Mouse (Mus musculus): Measurements from ENCODE around the gene Mrgprf. TPM values are rescaled to one million over a fixed set of nuclear protein-coding genes. Genes with fewer than 3 reads are reported as not detected.

The Mrgprf gene
- polyA plus RNA-seq, 1 experiment from 2014 or later, result 9.3 TPM

DNA sequence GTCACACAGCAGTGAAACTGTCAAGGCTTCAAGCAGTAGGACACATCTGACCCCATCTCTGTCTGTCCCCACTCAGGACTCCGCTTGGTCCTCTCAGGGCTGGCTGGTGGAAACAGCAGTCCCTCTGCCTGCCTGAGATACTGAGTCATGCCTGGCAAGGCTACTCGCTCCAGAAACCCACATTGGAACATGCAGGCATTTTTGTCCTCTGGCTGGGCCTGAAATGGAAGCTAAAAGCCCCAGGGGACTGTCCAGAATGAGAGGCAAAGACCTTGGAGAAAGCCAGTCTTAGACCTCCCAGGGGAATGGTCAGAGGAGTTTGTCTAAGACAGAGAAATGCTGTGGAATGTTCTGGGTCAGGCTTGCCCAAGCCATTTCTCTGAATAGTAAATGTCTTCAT lies 34.6 kb upstream of the Mrgprf start:
- Histone ChIP-seq H3K36me3 (ENCODE audit: control insufficient read depth, insufficient read depth, low read length) (peaks cover 14% of the 10 kb centered on the region; the same call in 1 of the 2 replicates), H3K4me3 (ENCODE audit: low read depth, low read length) (no peak overlapping the region), H3K9ac (ENCODE audit: low read length) (no peak overlapping the region), H3K9me3 (ENCODE audit: control insufficient read depth, low read length) (no peaks in the 10 kb centered on the region), H3K27me3 (ENCODE audit: control insufficient read depth, insufficient read depth, low read length) (no peaks in the 10 kb centered on the region), H3K4me2 (replicated peaks; ENCODE audit: low read depth) (no peak overlapping the region), H3K4me1 (replicated peaks; ENCODE audit: control insufficient read depth, insufficient read depth) (no peaks in the 10 kb centered on the region), H3K27ac (replicated peaks) (no peak overlapping the region)
- DNase-seq (ENCODE audit: low spot score) (no peak), ATAC-seq (ENCODE audit: low FRiP score, low TSS enrichment) (no peak)
- TF ChIP-seq CTCF (IDR thresholded peaks at IDR 0.05; ENCODE audit: low read depth), result no peak
- 82% methylated on average over 2 of the region's 2 CpGs for WGBS

DNA sequence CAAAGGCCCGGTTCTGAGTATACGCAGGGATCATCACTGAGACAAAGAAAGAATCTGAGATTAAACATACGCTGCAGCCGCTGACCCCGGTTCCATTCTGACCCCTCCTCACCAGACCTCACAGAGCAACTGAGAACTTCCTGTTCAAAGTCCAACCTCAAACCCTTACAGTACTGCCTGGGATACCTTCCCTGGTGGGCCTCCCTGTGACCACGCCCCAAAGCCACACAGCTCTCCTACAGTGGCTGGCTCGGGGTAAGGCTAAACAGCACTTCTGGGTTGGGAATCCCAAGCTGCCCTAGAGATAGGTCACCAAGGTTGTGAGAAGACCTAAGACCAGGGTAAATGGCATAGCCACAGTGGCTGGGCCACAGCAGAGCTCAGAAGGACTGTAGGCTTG lies 31.7 kb upstream of the Mrgprf start:
- no peak overlapping the region for H3K4me3 ChIP-seq (ENCODE audit: low read depth, low read length)
- H3K9ac ChIP-seq (ENCODE audit: low read length), result no peak overlapping the region
- TF ChIP-seq CTCF (IDR thresholded peaks at IDR 0.05; ENCODE audit: low read depth) (no peak), EP300 (optimal IDR thresholded peaks at IDR 0.05) (no peak)
- DNase-seq (ENCODE audit: low spot score) (peak; percentile 61), ATAC-seq (ENCODE audit: low FRiP score, low TSS enrichment) (peak; percentile 73)
- no peak overlapping the region for H3K4me2 ChIP-seq (replicated peaks; ENCODE audit: low read depth)
- no peak overlapping the region for H3K27ac ChIP-seq (replicated peaks)
- no peaks in the 10 kb centered on the region for H3K27me3 ChIP-seq (ENCODE audit: control insufficient read depth, insufficient read depth, low read length)
- peaks cover 11% of the 10 kb centered on the region; the same call in 1 of the 2 replicates for H3K36me3 ChIP-seq (ENCODE audit: control insufficient read depth, insufficient read depth, low read length)
- H3K9me3 ChIP-seq (ENCODE audit: control insufficient read depth, low read length), result no peaks in the 10 kb centered on the region
- no peaks in the 10 kb centered on the region for H3K4me1 ChIP-seq (replicated peaks; ENCODE audit: control insufficient read depth, insufficient read depth)
- WGBS, result 63% methylated on average over 7 of the region's 7 CpGs

DNA sequence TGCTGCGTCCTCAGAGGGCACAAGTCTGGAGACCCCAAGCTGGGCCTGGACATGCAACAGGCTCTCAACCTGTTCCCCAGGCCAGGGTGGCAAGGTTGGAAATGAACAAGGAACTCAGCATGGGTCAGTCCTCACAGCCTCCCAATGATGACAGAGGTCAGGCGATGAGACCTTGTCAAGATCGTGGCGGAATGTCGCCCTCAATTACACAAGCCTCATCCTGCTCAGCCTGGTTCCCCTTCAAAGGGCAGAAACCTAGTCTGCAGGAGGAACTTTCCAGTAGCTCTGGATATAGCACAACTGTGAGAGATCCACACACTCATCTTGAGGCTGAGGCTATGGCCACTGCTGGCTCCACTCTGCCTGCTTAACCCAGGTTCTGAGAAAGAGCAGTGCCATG lies 29.7 kb upstream of the Mrgprf start:
- DNase-seq (ENCODE audit: low spot score) (no peak), ATAC-seq (ENCODE audit: low FRiP score, low TSS enrichment) (no peak)
- TF ChIP-seq CTCF (IDR thresholded peaks at IDR 0.05; ENCODE audit: low read depth) (no peak), EP300 (optimal IDR thresholded peaks at IDR 0.05) (no peak)
- WGBS, result 92% methylated on average over 5 of the region's 5 CpGs
- no peak overlapping the region for H3K9ac ChIP-seq (ENCODE audit: low read length)
- no peak overlapping the region for H3K4me3 ChIP-seq (ENCODE audit: low read depth, low read length)
- H3K4me2 ChIP-seq (replicated peaks; ENCODE audit: low read depth), result no peak overlapping the region
- H3K27ac ChIP-seq (replicated peaks), result no peak overlapping the region
- no peaks in the 10 kb centered on the region for H3K9me3 ChIP-seq (ENCODE audit: control insufficient read depth, low read length)
- H3K36me3 ChIP-seq (ENCODE audit: control insufficient read depth, insufficient read depth, low read length), result peaks cover 15% of the 10 kb centered on the region; the same call in 1 of the 2 replicates
- H3K27me3 ChIP-seq (ENCODE audit: control insufficient read depth, insufficient read depth, low read length), result no peaks in the 10 kb centered on the region
- H3K4me1 ChIP-seq (replicated peaks; ENCODE audit: control insufficient read depth, insufficient read depth), result no peaks in the 10 kb centered on the region

DNA sequence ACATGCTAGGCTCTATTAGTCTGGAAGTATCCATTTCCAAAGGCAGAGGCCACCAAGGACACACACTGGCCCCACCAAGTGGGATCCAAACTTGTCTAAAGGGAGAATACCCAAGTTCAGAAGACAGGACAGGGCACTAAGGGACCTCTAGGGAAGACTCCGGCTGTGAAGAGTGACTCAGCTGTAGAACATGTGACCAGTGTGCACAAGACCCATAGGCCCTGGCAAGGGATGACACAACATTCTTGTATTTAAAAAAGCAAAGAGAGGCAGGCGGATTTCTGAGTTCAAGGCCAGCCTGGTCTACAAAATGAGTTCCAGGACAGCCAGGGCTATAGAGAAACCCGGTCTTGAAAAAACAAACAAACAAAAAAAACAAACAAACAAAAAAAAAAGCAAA lies 25.1 kb upstream of the Mrgprf start:
- ATAC-seq (ENCODE audit: low FRiP score, low TSS enrichment) (no peak), DNase-seq (ENCODE audit: low spot score) (no peak)
- WGBS, result 74% methylated on average over 3 of the region's 3 CpGs
- Histone ChIP-seq H3K4me3 (ENCODE audit: low read depth, low read length) (no peak overlapping the region), H3K36me3 (ENCODE audit: control insufficient read depth, insufficient read depth, low read length) (peaks cover 14% of the 10 kb centered on the region), H3K4me1 (replicated peaks; ENCODE audit: control insufficient read depth, insufficient read depth) (no peaks in the 10 kb centered on the region), H3K9me3 (ENCODE audit: control insufficient read depth, low read length) (no peaks in the 10 kb centered on the region), H3K4me2 (replicated peaks; ENCODE audit: low read depth) (no peak overlapping the region), H3K27me3 (ENCODE audit: control insufficient read depth, insufficient read depth, low read length) (no peaks in the 10 kb centered on the region), H3K27ac (replicated peaks) (no peak overlapping the region), H3K9ac (ENCODE audit: low read length) (no peak overlapping the region)
- TF ChIP-seq CTCF (IDR thresholded peaks at IDR 0.05; ENCODE audit: low read depth) (no peak), EP300 (optimal IDR thresholded peaks at IDR 0.05) (no peak)

DNA sequence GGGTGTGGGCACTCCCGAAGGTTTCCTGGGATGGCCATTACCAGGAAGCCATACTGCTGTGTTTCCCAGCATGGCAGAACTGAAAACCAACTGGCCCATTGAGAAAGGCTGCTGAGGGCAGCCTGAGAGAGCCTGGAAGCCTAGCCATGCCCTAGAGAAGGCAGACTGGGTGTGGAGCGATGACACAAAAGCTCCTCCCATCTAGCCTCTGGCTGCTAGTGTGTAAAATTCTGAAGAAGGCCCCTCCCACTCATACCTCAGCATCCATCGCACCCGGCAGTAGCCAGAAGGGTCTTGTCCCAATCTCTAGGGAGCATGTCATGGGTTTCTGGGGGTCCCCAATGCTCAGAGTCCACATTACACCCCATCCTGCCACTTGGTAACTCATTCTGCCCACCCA lies 19.2 kb upstream of the Mrgprf start:
- no peak overlapping the region for H3K9ac ChIP-seq (ENCODE audit: low read length)
- no peak for ATAC-seq (ENCODE audit: low FRiP score, low TSS enrichment)
- H3K4me2 ChIP-seq (replicated peaks; ENCODE audit: low read depth), result no peak overlapping the region
- 71% methylated on average over 4 of the region's 4 CpGs for WGBS
- H3K4me3 ChIP-seq (ENCODE audit: low read depth, low read length), result no peak overlapping the region
- no peak for TF ChIP-seq EP300 (optimal IDR thresholded peaks at IDR 0.05)
- TF ChIP-seq CTCF (IDR thresholded peaks at IDR 0.05; ENCODE audit: low read depth), result no peak
- H3K27me3 ChIP-seq (ENCODE audit: control insufficient read depth, insufficient read depth, low read length), result no peaks in the 10 kb centered on the region
- no peak for DNase-seq (ENCODE audit: low spot score)
- H3K27ac ChIP-seq (replicated peaks), result no peak overlapping the region
- H3K4me1 ChIP-seq (replicated peaks; ENCODE audit: control insufficient read depth, insufficient read depth), result 0 out of 2 replicates have a peak, but pooled peaks cover 3% of the 10 kb centered on the region
- H3K36me3 ChIP-seq (ENCODE audit: control insufficient read depth, insufficient read depth, low read length), result peaks cover 7% of the 10 kb centered on the region
- no peaks in the 10 kb centered on the region for H3K9me3 ChIP-seq (ENCODE audit: control insufficient read depth, low read length)

DNA sequence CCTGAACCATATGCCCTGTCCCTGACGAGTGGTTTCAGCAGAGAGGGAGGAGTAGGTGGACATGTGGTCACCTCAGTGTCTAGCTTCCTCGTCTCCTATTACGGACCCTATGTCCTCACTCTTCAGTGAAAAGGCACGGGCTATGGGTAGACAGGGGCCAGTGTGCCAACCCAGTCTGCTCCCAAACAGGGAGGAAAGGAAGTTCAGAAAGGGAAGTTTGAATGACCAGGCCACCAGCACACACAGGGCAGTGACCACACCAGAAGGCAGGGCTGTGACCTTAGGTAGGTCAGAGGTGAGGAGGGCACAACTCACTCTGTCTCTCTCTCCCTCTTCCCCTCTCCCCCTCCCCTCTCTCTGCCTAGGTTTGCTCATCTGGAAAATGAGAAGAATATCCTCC lies 17.6 kb upstream of the Mrgprf start:
- DNase-seq (ENCODE audit: low spot score), result no peak
- Histone ChIP-seq H3K36me3 (ENCODE audit: control insufficient read depth, insufficient read depth, low read length) (peaks cover 7% of the 10 kb centered on the region), H3K4me1 (replicated peaks; ENCODE audit: control insufficient read depth, insufficient read depth) (0 out of 2 replicates have a peak, but pooled peaks cover 3% of the 10 kb centered on the region), H3K9ac (ENCODE audit: low read length) (peak overlapping the region; percentile 67), H3K9me3 (ENCODE audit: control insufficient read depth, low read length) (no peaks in the 10 kb centered on the region), H3K4me3 (ENCODE audit: low read depth, low read length) (peak overlapping the region; percentile 55), H3K27me3 (ENCODE audit: control insufficient read depth, insufficient read depth, low read length) (no peaks in the 10 kb centered on the region), H3K4me2 (replicated peaks; ENCODE audit: low read depth) (peak overlapping the region; percentile 75), H3K27ac (replicated peaks) (peak overlapping the region; percentile 49)
- no peak for TF ChIP-seq EP300 (optimal IDR thresholded peaks at IDR 0.05)
- no peak for TF ChIP-seq CTCF (IDR thresholded peaks at IDR 0.05; ENCODE audit: low read depth)
- 56% methylated on average over 4 of the region's 4 CpGs for WGBS
- ATAC-seq (ENCODE audit: low FRiP score, low TSS enrichment), result peak; percentile 16; the same call in 1 of the 2 replicates
